Mouse (Mus musculus) spleen, postnatal 36 days (tissue): ENCODE data around the gene Hist1h1d.
A peak's percentile ranks its signal among the peaks of the same experiment; 100 is the strongest.

Source experiments
- DNase-seq, 2 experiments: peaks; one replicate each; pipeline ENCODE4 v3.0.0; 2022; ENCODE audit warnings: low spot score in 2 of 2, mixed read lengths in 1 of 2

Hist1h1d gene

DNA sequence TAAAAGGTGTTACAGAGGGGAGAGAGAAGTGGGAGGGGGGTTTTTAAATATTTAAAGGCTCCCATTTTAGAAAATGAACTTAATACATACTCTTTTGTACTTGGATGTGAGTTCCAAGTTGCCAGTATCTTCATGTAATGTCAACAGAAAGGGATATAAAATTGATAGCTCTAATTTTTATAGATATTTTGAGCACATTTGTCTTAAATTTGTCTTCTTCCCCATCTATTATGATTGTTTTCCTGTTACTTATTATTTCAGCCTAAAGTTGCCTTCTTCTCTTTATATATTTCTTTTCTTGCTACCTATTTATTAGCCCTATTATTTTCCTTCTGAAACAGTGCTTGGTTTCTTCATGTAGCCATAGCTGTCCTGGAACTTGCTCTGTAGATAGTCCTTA is at the start of gene Hist1h1d:
TSS of gene Hist1h1d (plus strand) at position 301 of the 400 bp plus-strand sequence.
- DNase-seq = no peak

DNA sequence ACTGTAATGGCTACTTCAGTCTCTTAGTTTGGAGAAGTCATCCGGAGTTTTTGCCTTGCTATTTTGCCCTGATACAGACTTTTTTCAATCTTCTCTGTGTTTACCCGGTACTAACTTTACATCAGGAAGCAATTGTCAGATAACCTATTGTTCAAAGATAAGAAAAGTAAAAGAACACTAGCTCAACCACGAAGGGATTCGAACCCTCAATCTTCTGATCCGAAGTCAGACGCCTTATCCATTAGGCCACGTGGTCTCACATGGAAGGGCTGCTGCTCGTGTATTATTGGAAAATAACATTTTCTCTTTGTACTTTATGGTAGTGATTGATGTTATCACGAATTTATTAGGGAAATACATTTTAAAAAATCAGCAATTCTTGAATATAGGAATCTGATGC is 49.3 kb upstream of the Hist1h1d start:
- DNase-seq = peak; percentile 21 to 50

DNA sequence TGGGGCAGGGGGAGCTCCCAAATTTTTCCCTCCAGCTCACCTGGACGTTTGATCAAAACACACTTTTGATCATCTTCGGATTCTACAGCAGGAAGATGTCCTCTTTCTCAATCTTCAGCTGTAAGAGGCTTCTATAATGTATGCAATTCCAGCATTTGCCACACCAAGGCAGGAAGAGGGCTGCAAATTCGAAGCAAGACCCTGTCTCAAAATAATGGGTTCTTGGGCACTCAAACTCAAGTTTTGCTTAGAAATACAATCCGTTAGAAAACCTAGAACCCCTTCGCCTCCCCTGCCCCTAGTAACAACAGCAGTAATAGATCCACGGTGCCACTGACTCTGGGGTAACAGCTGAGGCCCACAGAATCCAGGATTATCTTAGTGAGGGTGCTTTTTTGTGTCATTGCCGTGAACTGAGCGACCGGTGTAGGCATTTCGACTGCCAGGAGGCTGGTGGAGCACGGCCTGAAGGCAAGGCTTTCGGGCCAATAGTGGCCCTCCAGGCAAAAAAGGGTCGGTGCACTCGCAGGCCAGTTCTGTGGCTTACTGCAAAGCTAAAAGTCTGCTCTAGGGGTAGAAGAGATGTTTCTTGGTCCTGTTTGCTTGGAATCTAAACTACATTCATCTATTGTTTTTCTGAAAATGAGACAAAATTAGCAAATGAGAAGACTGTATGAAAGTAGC is 47.3 kb upstream of the Hist1h1d start:
- DNase-seq = no peak

DNA sequence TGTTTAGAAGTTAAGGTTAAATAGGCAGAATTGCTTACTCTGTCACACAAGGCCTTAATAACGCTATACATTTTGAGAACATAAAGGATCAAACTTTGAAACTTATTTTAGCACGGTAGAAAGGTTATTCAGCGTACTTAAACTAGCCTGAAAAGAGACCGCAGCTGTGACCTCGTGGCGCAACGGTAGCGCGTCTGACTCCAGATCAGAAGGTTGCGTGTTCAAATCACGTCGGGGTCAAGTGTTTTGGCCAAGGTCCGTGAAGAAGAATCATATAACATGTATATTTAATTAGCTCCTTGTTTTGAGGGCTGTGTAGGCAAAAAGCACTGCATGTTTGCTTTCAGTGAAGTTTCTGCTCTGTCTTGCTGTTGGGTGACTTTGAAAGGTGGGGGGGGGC is 46.7 kb upstream of the Hist1h1d start:
- peak; percentile 41 to 44 for DNase-seq

DNA sequence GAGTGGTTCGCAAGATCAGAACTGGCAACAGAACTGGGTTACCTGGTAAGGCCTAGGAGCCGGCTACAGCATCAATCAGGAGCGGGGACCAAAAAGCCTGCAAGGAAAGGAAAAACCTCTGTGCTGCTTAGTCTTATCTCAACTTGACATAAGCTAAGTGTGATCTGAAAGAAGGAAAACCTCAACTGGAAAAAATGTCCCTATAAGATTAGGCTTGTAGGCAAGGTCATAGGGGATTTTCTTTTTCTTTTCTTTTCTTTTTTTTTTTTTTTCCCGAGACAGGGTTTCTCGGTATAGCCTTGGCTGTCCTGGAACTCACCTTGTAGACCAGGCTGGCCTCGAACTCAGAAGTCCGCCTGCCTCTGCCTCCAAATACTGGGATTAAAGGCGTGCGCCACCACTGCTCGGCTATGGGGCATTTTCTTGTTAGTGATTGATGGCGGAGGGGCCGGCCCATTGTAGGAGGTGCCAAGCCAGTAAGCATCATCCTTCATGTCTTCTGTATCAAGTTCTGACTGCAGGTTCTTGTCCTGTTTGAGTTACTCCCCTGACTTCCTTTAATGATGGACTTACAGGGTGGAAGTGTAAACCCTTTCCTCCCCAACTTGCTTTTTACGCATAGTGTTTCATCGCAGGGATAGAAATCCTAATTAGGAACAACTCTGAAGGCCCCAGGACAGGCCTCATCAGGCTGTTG is 46.1 kb upstream of the Hist1h1d start:
- DNase-seq = no peak

DNA sequence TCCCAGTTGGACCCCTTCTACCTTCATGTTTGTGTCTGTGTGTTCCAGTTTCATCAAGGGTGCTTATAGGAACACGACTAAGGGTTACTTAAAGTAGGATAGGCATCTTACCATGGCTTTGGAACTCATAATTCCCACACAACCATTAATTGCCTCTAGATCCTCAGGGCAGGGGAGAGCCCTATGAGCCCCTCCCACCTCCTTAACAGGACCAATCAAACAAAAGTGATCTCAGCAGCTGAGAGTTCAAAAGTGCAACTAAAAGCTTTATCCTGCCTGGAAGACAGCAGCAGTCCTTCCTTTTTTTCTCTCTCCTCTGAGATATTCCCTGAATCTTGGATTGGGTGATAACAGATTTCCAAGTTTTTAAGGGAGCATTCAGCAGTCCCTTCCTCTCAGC is 42.9 kb upstream of the Hist1h1d start:
- DNase-seq = no peak

DNA sequence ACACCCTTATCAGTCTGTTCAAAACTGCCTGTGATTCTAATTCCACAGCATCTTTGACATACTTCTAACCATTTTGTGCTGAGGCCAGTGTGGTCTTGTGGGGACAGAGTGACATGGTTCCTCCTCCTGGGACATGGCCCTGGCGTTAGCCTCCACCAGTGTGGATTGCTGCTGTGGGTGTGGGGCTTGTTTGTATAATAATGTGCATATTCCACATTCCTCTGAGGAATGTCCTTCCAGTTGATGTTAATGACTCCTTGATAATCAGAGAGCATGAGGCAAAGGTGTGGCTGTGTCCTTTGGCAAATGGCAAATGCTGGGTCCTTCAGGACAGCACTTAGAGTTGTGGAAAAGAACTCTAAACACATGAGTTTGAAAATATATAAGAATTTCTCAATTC is 39.5 kb upstream of the Hist1h1d start:
- DNase-seq = no peak

DNA sequence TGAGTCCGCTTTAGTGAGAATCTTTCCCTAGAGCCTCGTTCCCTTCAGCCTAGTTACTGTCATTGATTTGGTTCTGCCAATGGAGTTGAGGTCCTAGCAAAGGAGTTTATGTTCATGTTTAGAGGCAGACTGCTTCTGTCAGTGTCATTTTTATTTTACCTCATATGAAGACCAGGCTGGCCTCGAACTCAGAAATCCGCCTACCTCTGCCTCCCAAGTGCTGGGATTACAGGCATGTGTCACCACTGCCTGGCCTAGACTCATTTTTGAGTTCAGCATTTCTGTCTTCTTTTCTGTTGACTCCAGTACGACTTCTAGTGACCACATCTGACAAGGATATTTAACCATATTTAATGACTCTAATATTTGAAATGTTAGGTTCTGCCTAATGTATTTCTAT is 37.8 kb upstream of the Hist1h1d start:
- DNase-seq = no peak

DNA sequence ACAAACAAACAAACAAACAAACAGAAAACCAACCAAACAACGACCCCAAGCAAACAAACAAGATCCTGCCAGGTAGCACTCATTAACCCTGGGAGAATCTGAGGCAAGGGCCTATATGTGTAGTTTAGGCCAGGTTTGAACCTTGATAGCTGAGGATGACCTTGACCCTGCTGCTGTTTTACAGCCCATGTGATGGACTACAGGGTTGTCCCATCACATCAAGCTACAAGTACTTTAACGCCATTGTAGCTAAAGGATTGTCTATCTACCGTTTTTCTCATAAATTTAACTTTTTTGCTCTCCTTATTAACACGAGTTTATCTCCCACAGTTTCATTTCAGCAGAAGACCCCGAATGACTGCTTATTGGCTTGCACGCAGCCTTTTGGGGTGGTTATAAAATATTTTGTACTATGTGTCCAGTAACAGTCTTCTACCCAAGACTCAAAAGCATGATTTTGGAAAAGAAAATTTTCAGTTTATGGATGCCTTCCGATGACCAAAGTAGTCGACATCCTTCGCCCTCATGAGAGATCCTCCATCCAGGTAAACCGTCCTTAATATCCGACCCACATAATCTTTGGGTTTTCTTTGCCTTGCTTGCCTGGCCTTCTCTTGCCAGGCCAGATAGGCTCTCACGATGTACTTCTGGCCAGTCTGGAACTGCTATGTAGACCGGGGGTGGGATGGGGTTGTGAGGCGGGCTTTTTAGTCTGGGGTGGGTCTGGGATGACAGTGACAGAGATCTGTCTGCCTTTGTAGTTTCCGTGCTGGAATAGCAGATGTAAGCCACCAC is 37.0 kb upstream of the Hist1h1d start:
- DNase-seq = no peak

DNA sequence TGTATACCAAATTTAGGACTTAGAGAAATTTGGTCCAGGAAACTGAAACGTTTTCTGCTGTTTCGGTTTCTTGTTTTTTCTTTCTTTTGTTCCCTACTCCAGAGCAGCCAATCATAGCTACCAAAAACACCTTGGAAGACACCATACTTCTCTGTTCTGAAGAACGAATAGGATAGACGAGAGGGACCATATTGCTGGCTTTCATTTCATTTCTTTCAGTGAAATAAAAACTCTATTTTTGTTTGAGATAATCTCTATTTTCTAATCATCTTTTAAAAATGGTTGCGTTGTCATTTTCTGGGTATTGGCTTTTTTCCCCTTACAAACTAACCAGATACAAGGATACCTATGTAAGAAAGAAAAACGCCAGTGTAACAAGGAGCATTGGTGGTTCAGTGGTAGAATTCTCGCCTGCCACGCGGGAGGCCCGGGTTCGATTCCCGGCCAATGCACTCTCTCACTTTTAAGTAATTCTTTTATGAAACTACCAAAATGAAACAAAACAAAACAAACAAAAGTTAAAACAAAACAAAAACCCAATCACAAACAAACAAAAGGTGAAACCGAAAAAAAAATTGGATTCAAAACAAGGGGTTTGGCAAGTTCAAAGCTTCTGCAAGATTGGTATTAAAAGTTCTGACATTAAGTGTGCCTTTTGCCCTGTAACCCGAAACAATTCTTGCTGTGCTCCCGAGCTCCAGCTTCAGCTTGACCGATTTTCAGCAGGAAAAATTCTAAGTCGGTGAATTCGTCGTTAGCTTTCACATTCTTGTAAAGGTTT is 36.0 kb upstream of the Hist1h1d start:
- DNase-seq = peak; percentile 63 to 74

DNA sequence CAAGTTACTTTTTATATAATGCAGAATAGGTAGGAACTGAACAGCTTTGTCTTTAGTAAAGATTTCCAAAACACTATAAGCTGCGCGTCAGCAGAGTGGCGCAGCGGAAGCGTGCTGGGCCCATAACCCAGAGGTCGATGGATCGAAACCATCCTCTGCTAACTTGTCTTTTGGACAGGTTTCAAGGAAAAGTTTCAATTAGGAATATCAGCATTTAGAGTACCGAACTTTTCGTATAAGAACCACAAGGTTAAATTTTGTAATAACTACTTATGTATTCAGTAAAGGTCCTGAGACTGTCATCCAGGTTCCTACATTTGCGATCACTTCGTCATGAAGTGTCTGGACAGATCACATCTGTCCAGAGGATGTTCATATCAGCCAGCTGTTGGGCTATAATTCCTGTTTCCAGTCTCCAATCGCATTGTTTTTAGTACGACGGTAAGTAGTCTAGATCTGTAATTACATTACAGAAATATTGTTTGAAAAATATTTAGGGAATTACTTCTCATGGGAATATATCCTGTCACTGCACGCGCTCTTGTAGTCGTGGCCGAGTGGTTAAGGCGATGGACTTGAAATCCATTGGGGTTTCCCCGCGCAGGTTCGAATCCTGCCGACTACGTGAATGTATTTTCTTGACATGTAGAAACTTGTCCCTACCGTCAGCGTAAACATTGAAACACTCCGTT is 35.3 kb upstream of the Hist1h1d start:
- DNase-seq = peak; percentile 82 to 92

DNA sequence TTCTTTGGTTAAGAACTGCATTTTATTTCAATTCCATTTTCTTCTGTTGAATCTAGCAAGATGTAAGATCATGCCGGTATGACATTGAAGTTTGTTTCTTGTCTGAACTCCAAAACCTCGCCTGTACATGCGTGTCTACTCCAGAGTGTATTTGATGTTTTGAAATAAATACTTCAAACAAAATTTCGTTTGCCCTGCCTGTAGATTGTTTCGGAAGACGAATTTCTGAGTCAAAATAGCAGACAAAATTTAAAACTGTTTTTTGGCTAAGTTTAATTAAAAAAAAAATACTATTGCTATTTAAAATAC is 34.8 kb upstream of the Hist1h1d start:
- no peak for DNase-seq

DNA sequence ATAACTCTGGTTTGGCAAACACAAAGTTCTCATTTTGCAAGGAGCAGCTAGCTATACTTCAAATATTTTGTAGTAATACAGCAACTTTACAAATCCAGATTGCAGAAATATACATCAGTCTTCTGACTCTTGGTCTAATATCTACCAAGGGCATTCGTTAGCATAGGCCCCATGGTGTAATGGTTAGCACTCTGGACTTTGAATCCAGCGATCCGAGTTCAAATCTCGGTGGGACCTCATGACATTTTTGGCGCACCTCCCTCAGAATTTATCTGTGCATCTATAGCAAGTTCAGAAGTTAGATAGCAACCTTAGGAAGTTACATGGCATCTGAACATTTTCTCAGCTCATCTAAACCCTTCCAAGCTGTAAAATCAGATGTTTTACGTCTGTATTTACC is 34.2 kb upstream of the Hist1h1d start:
- peak; percentile 70 to 81 for DNase-seq

DNA sequence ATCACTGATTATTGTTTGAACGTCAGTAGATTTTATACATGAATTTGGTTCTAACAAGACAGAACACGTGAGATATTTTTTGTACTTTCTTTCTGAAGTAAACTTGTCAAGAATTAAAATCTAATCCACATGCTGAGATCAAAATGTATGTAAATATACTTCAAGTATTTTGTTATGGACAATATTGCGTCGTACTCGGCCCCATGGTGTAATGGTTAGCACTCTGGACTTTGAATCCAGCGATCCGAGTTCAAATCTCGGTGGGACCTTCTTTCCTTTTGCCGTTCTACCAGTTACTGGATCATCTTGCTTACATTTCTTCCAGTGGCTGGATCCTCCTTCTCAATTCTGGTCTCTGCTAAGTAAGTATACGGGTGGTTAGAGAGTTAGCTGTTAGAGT is 33.6 kb upstream of the Hist1h1d start:
- peak; percentile 66 to 81 for DNase-seq

DNA sequence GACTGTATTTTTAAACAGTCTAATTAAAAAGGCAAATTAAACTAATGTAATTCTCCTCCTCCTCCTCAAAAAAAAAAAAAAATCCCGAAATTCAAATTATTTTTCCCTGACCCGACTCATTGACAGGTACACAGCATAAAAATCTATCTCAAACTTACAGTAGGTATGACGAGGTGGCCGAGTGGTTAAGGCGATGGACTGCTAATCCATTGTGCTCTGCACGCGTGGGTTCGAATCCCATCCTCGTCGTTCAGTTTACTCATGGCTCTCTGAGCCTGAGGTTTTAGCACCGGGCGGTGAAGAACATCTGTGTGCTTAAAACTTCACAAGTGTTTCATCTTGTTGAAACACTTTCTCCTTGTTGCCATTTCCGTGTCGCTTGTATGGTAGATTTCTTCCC is 31.4 kb upstream of the Hist1h1d start:
- peak; percentile 70 to 80 for DNase-seq

DNA sequence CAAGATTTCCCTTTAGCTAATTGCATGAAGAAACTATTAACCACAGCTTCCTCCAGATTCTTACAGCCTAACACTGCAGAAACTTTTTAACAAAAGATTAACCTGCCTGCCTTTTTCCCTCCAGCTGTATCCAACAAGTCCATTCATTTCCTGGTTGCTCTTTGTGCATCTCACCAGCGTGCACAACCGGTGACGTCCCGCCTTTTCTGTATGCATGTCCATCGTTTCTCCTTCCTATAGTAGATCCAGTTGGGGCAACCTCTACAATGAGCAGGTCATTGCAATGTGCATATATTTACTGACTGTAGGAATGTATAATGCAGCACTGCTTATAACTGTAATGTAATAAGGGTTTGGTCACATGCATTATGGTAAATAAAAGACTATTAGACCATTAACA is 29.1 kb upstream of the Hist1h1d start:
- no peak for DNase-seq

DNA sequence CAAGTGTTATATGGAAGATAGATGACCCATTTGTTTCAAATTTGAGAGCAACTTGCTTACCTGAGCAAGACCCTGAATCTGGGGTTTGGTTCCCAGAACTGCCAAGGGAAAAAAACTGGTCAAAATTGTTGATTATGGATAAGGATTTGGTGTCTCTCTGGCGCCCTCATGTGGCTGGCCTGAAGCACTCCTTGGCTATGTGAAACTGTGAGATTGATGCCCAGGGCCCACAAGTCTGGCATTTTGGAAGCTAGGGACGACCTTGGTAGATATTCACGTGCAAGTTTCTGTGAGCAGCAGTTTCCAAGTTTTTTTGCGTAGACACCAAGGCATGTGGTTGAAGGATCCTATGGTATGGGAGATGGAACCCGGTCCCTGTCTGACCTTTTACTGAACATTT is 28.4 kb upstream of the Hist1h1d start:
- peak; percentile 55 to 60 for DNase-seq

DNA sequence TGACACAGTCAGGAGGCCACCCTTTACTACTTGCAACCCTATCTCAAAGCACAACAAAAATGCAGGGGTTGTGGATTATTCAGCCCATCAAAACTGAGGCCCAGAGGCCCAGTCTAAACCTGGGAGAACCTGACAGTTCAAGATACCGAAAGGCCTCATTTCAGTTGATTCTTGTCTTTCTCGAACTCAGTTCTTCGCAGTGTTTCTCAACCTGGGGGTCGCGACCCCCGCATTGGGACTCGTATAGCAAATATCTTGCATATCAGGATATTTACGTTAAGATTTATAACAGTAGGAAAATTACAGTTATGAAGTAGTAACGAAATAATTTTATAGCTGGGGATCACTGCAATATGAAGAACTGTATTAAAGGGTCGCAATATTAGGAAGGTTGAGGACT is 27.2 kb upstream of the Hist1h1d start:
- no peak for DNase-seq

DNA sequence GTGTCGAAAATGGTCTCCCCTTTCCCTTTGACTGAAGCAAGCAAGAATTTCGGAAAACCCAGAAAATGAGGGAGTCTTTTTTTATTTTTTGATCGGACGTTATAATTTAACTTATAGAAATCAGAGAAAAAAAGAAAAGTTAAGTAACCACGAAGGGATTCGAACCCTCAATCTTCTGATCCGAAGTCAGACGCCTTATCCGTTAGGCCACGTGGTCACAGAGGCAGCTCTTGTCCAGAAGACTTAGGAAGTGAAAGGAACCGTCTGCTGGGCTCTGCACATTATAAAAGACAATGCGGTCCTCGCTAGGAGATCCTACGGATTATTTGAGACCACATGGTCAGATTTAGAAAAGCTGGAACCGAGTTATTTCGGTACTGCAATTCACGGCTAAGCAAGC is 26.8 kb upstream of the Hist1h1d start:
- peak; percentile 85 to 90 for DNase-seq

DNA sequence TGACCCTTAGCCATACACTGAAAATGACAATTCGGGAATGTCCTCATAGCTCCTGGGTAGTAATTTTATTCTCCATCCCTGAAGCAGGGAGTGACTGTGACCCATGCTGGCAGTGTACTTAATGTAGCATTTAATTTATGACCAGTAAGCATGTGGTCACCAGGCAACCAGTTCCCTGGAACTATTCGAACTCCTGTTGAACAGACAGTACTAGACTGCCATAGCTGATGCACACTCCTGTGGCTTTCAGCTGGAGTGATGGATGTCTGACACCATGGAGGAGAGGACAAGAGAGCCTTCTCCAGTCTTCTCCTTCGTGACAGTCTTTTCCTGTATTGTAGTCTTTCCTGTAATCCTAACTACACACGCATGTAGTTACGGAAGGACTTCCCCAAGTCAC is 24.1 kb upstream of the Hist1h1d start:
- DNase-seq = no peak

DNA sequence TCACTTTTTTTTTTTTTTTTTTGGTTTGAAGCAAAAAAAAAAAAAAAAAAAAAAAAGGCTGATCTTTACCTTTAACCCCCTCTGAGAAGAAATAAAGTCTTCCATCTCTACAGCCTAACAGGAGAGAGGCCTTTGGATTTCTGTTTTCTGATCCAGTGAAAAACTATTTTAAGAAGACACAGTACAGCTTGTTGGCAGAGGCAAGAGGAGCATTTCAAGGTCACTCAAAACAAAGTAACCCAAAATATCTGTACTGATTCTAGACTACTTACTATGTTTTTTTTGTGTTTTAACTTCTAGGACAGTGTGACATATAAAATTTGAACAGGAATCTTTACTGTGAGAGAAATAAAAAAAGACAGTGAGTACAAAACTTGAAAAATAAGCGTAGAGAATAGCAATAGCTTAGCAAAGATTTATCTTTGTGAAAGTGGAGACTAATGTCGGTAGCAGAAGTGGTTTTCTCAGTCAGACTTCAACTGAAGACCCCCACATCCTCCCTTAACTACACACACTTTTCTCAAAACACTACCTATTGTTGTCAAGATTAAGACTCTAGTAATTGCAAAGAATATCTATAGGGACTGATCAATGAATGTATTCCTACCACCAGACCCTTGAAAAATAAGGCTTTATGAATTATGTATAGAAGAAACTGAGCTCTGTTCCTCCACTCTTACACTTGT is 23.4 kb upstream of the Hist1h1d start:
- no peak for DNase-seq
